Mouse (Mus musculus) lung, embryonic 14.5 days (tissue): ENCODE results near the gene Btn1a1. TPM values are rescaled to one million over a fixed set of nuclear protein-coding genes. Genes with fewer than 3 reads are reported as not detected.

Experiments used
- ATAC-seq: fragments of 200-750 bp; cut with Nextera tagmentation; 2 replicates; pipeline ENCODE4 v1.8.0; 2017; ENCODE audit warnings: mild to moderate bottlenecking, moderate TSS enrichment, moderate library complexity; ENCODE audit not compliant: insufficient read depth
- DNase-seq: peaks from one replicate; pipeline ENCODE4 v3.0.0-alpha.2; 2015
- H3K27ac ChIP-seq: fragments of 300-500 bp; sonication (generic); 2 replicates; pipeline ENCODE4 v1.5.1; 2014; ENCODE audit warnings: low read depth, mild to moderate bottlenecking, moderate library complexity
- H3K27me3 ChIP-seq: fragments of 300-500 bp; sonication (generic); 2 replicates; pipeline ENCODE4 v1.6.1; 2014; ENCODE audit warnings: low read length, control low read depth; ENCODE audit not compliant: insufficient read depth
- H3K36me3 ChIP-seq: fragments of 300-500 bp; sonication (generic); 2 replicates; pipeline ENCODE4 v1.6.1; 2014; ENCODE audit warnings: control low read depth; ENCODE audit not compliant: insufficient read depth
- H3K4me1 ChIP-seq: fragments of 300-500 bp; sonication (generic); 2 replicates; pipeline ENCODE4 v1.6.1; 2014; ENCODE audit warnings: antibody characterized with exemption, control low read depth; ENCODE audit not compliant: insufficient read depth
- H3K4me2 ChIP-seq: fragments of 300-500 bp; sonication (generic); 2 replicates; pipeline ENCODE4 v1.6.1; 2014; ENCODE audit warnings: mild to moderate bottlenecking
- H3K4me3 ChIP-seq: fragments of 300-500 bp; sonication (generic); 2 replicates; pipeline ENCODE4 v1.5.1; 2014; ENCODE audit warnings: low read depth, low read length
- H3K9ac ChIP-seq: fragments of 300-500 bp; sonication (generic); 2 replicates; pipeline ENCODE4 v1.6.1; 2014
- H3K9me3 ChIP-seq: fragments of 300-500 bp; sonication (generic); 2 replicates; pipeline ENCODE4 v1.6.1; 2016; ENCODE audit warnings: low read depth, low read length, control low read depth
- CTCF ChIP-seq: IDR thresholded peaks from 2 replicates; pipeline ENCODE4 v1.5.1; 2016; ENCODE audit warnings: antibody characterized with exemption, low read depth
- WGBS: fragments of 180-500 bp; shearing (Covaris S2); extraction: QIAGEN DNeasy Blood & Tissue Kit; methylation state at CpG from one replicate; pipeline ENCODE4 v1.1.7; 2014; 5-methylcytosine and 5-hydroxymethylcytosine counted together
- polyA plus RNA-seq: library from polyadenylated mRNA; unstranded; fragments of >200 nt; fragmentation: Nextera tagmentation; extraction: Ambion mirVana; gene quantifications from 2 replicates; pipeline ENCODE4 v1.2.1, GENCODE M21; 2014

The Btn1a1 gene
- polyA plus RNA-seq, 1 experiment from 2014 or later = 0.18 TPM

GRCm38 (mm10) chr13:23503797-23504196 is 38.1 kb upstream of the Btn1a1 start:
- TF ChIP-seq CTCF = no peak
- WGBS = 0% methylated on average over 9 of the region's 9 CpGs
- Histone ChIP-seq H3K4me2 (peak overlapping the region; percentile 46), H3K4me3 (no peak overlapping the region), H3K36me3 (no peaks in the 10 kb centered on the region), H3K4me1 (peaks cover 22% of the 10 kb centered on the region), H3K27ac (no peak overlapping the region), H3K27me3 (no peaks in the 10 kb centered on the region), H3K9me3 (no peaks in the 10 kb centered on the region), H3K9ac (no peak overlapping the region)
- ATAC-seq (no peak), DNase-seq (peak; percentile 92)

GRCm38 (mm10) chr13:23502916-23503315 is 37.2 kb upstream of the Btn1a1 start:
- Histone ChIP-seq H3K4me1 (peaks cover 23% of the 10 kb centered on the region), H3K4me2 (no peak overlapping the region), H3K4me3 (no peak overlapping the region), H3K36me3 (no peaks in the 10 kb centered on the region), H3K27ac (no peak overlapping the region), H3K9me3 (no peaks in the 10 kb centered on the region), H3K9ac (no peak overlapping the region), H3K27me3 (no peaks in the 10 kb centered on the region)
- ATAC-seq (no peak), DNase-seq (no peak)
- TF ChIP-seq CTCF = no peak
- WGBS = 52% methylated on average over 4 of the region's 4 CpGs

- Histone ChIP-seq H3K27me3 (no peaks in the 10 kb centered on the region), H3K9ac (no peak overlapping the region), H3K9me3 (no peaks in the 10 kb centered on the region), H3K27ac (no peak overlapping the region), H3K4me2 (peak overlapping the region; percentile 58), H3K4me3 (peak overlapping the region; percentile 26), H3K4me1 (peaks cover 26% of the 10 kb centered on the region), H3K36me3 (no peaks in the 10 kb centered on the region)
- ATAC-seq (no peak), DNase-seq (no peak)
- 37% methylated on average over 9 of the region's 9 CpGs for WGBS
- no peak for TF ChIP-seq CTCF
Measured at GRCm38 (mm10) chr13:23502031-23502567, 36.4 kb upstream of the Btn1a1 start.

- Histone ChIP-seq H3K36me3 (no peaks in the 10 kb centered on the region), H3K27ac (no peak overlapping the region), H3K4me2 (peak overlapping the region; percentile 58), H3K4me3 (peak overlapping the region; percentile 26), H3K27me3 (no peaks in the 10 kb centered on the region), H3K4me1 (peaks cover 28% of the 10 kb centered on the region), H3K9me3 (no peaks in the 10 kb centered on the region), H3K9ac (no peak overlapping the region)
- WGBS = 22% methylated on average over 5 of the region's 5 CpGs
- DNase-seq (no peak), ATAC-seq (no peak)
- TF ChIP-seq CTCF = no peak
Measured at GRCm38 (mm10) chr13:23501511-23501910, 35.8 kb upstream of the Btn1a1 start.

GRCm38 (mm10) chr13:23500424-23501200 is 34.9 kb upstream of the Btn1a1 start:
- H3K9me3 ChIP-seq = no peaks in the 10 kb centered on the region
- H3K4me1 ChIP-seq = peaks cover 25% of the 10 kb centered on the region
- peak overlapping the region; percentile 58 for H3K4me2 ChIP-seq
- no peak overlapping the region for H3K9ac ChIP-seq
- H3K27ac ChIP-seq = no peak overlapping the region
- H3K27me3 ChIP-seq = no peaks in the 10 kb centered on the region
- peak overlapping the region; percentile 26 for H3K4me3 ChIP-seq
- ATAC-seq (peak; percentile 72), DNase-seq (peak; percentile 93)
- WGBS = 4% methylated on average over 17 of the region's 17 CpGs
- H3K36me3 ChIP-seq = no peaks in the 10 kb centered on the region
- TF ChIP-seq CTCF = no peak

GRCm38 (mm10) chr13:23499943-23500342 is 34.2 kb upstream of the Btn1a1 start:
- Histone ChIP-seq H3K9ac (no peak overlapping the region), H3K4me3 (no peak overlapping the region), H3K27ac (no peak overlapping the region), H3K9me3 (no peaks in the 10 kb centered on the region), H3K36me3 (no peaks in the 10 kb centered on the region), H3K27me3 (no peaks in the 10 kb centered on the region), H3K4me1 (peaks cover 20% of the 10 kb centered on the region), H3K4me2 (peak overlapping the region; percentile 62)
- TF ChIP-seq CTCF = no peak
- DNase-seq (no peak), ATAC-seq (no peak)
- 13% methylated on average over 7 of the region's 7 CpGs for WGBS

GRCm38 (mm10) chr13:23498653-23499052 is 33.0 kb upstream of the Btn1a1 start:
- DNase-seq (peak; percentile 84), ATAC-seq (peak; percentile 62)
- TF ChIP-seq CTCF = no peak
- Histone ChIP-seq H3K4me3 (peak overlapping the region; percentile 30), H3K9me3 (no peaks in the 10 kb centered on the region), H3K36me3 (no peaks in the 10 kb centered on the region), H3K27me3 (no peaks in the 10 kb centered on the region), H3K4me1 (peaks cover 19% of the 10 kb centered on the region), H3K27ac (peak overlapping the region; percentile 42), H3K9ac (peak overlapping the region; percentile 17; the same call in 1 of the 2 replicates), H3K4me2 (peak overlapping the region; percentile 62)
- 4% methylated on average over 10 of the region's 10 CpGs for WGBS
